Mouse (Mus musculus) hindbrain, embryonic 10.5 days (tissue): ENCODE measurements around the gene Epn2. TPM values are rescaled to one million over a fixed set of nuclear protein-coding genes. Genes with fewer than 3 reads are reported as not detected.

ENCODE experiments used
- DNase-seq: peaks from one replicate; pipeline ENCODE4 v3.0.0-alpha.2; 2017; ENCODE audit warnings: low spot score
- H3K27ac ChIP-seq: fragments of 300-500 bp; sonication (generic); 2 replicates; pipeline ENCODE4 v1.5.1; 2016; ENCODE audit warnings: mild to moderate bottlenecking, moderate library complexity
- H3K27me3 ChIP-seq: fragments of 300-500 bp; sonication (generic); 2 replicates; pipeline ENCODE4 v1.6.1; 2016; ENCODE audit warnings: mild to moderate bottlenecking; ENCODE audit not compliant: poor library complexity, insufficient read depth, severe bottlenecking
- H3K36me3 ChIP-seq: fragments of 300-500 bp; sonication (generic); 2 replicates; pipeline ENCODE4 v1.6.1; 2016; ENCODE audit warnings: mild to moderate bottlenecking, moderate library complexity
- H3K4me1 ChIP-seq: fragments of 300-500 bp; sonication (generic); replicated peaks from 2 replicates; pipeline ENCODE4 v1.6.1; 2016; ENCODE audit warnings: mild to moderate bottlenecking
- H3K4me3 ChIP-seq: fragments of 300-500 bp; sonication (generic); 2 replicates; pipeline ENCODE4 v1.5.1; 2016; ENCODE audit warnings: mild to moderate bottlenecking, moderate library complexity
- H3K9me3 ChIP-seq: fragments of 300-500 bp; sonication (generic); 2 replicates; pipeline ENCODE4 v1.6.1; 2016; ENCODE audit warnings: mild to moderate bottlenecking, moderate library complexity
- WGBS: fragments of 180-500 bp; shearing (Covaris S2); methylation state at CpG from one replicate; pipeline ENCODE4 v1.1.7; 2016; 5-methylcytosine and 5-hydroxymethylcytosine counted together
- polyA plus RNA-seq: library from polyadenylated mRNA; unstranded; fragments of >200 nt; fragmentation: Nextera tagmentation; extraction: Ambion mirVana; gene quantifications from 2 replicates; pipeline ENCODE4 v1.2.1, GENCODE M21; 2016

Gene Epn2
- polyA plus RNA-seq, 1 experiment from 2014 or later, result 25.7 TPM

GRCm38 (mm10) chr11:61615686-61616522 lies 36.4 kb upstream of the Epn2 start:
- H3K36me3 ChIP-seq, result no peaks in the 10 kb centered on the region
- WGBS, result 15% methylated on average over 20 of the region's 22 CpGs
- peak overlapping the region; percentile 37 for H3K4me3 ChIP-seq
- H3K9me3 ChIP-seq, result no peaks in the 10 kb centered on the region
- peak overlapping the region; percentile 78 for H3K27ac ChIP-seq
- peak; percentile 37 for DNase-seq
- peaks cover 22% of the 10 kb centered on the region for H3K27me3 ChIP-seq
- peaks cover 37% of the 10 kb centered on the region for H3K4me1 ChIP-seq

- Histone ChIP-seq H3K4me3 (no peak overlapping the region), H3K4me1 (peaks cover 24% of the 10 kb centered on the region), H3K27ac (no peak overlapping the region), H3K36me3 (no peaks in the 10 kb centered on the region), H3K27me3 (peaks cover 22% of the 10 kb centered on the region), H3K9me3 (no peaks in the 10 kb centered on the region)
- WGBS, result 77% methylated on average over 5 of the region's 5 CpGs
- DNase-seq, result no peak
These were observed 34.9 kb upstream of the Epn2 start for GRCm38 (mm10) chr11:61614401-61614800.

DNA sequence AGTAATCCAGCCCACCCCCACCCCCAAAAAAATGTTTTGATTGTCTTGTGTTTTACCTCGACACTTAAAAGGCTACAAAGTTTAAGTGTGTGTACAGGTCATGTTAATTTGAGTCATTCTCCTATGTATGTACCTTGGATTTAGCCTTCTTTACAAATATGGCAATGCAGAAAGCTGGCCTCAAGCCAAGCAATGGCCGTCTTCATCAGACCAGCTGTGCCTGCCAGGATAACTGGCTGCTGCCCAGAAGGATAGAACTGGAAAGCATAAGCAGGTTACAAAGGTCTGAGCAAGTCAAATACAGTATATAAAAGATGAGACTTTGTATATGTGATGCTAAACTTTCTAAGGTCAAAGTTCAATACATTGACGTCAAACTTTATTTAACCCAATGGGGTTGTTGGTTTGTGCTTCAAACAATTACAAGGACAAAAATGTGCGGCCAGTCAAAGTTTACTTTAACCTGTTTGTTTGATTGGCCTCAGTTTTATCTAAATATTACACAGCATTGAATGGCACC lies 32.7 kb upstream of the Epn2 start:
- DNase-seq, result no peak
- no peak overlapping the region for H3K4me3 ChIP-seq
- H3K36me3 ChIP-seq, result no peaks in the 10 kb centered on the region
- H3K27ac ChIP-seq, result no peak overlapping the region
- no peaks in the 10 kb centered on the region; the same call in 1 of the 2 replicates for H3K9me3 ChIP-seq
- H3K27me3 ChIP-seq, result peaks cover 10% of the 10 kb centered on the region
- WGBS, result 89% methylated on average over 4 of the region's 4 CpGs
- peaks cover 18% of the 10 kb centered on the region for H3K4me1 ChIP-seq

DNA sequence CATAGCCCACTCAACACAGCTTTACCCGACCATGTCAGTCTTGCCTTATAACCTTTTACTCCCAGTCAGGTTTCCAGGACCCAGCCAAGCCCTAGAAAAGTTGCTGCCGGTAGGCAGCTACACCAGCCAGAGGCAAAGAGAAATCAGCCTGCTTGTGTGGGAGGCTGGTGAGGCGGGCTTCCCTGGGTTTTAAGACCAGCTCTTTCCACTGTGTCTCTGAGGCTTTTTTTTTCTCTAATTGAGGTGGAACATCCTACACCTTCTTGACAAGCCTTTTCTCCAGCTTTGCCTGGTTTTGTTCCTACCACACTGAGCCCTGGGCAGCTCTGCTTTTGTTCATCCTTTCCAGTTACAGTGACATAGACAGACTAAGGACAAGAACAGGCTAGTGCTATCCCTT lies 31.7 kb upstream of the Epn2 start:
- 84% methylated on average over 3 of the region's 3 CpGs for WGBS
- H3K27me3 ChIP-seq, result peaks cover 7% of the 10 kb centered on the region; the same call in 1 of the 2 replicates
- no peaks in the 10 kb centered on the region for H3K36me3 ChIP-seq
- DNase-seq, result no peak
- no peak overlapping the region for H3K27ac ChIP-seq
- peaks cover 8% of the 10 kb centered on the region for H3K4me1 ChIP-seq
- H3K9me3 ChIP-seq, result peaks cover 3% of the 10 kb centered on the region; the same call in 1 of the 2 replicates
- H3K4me3 ChIP-seq, result no peak overlapping the region

GRCm38 (mm10) chr11:61608072-61608471 lies 28.6 kb upstream of the Epn2 start:
- no peak overlapping the region for H3K27ac ChIP-seq
- peaks cover 3% of the 10 kb centered on the region; the same call in 1 of the 2 replicates for H3K9me3 ChIP-seq
- no peak overlapping the region for H3K4me3 ChIP-seq
- H3K27me3 ChIP-seq, result no peaks in the 10 kb centered on the region
- WGBS, result 81% methylated on average over 4 of the region's 4 CpGs
- H3K36me3 ChIP-seq, result no peaks in the 10 kb centered on the region
- no peak for DNase-seq
- H3K4me1 ChIP-seq, result no peaks in the 10 kb centered on the region

GRCm38 (mm10) chr11:61602705-61603104 lies 23.2 kb upstream of the Epn2 start:
- no peak overlapping the region; the same call in 1 of the 2 replicates for H3K27ac ChIP-seq
- 0 out of 2 replicates have a peak, but pooled peaks cover 2% of the 10 kb centered on the region for H3K4me1 ChIP-seq
- H3K4me3 ChIP-seq, result no peak overlapping the region
- H3K27me3 ChIP-seq, result no peaks in the 10 kb centered on the region
- 90% methylated on average over 7 of the region's 7 CpGs for whole genome bisulfite sequencing
- H3K36me3 ChIP-seq, result no peaks in the 10 kb centered on the region
- no peak for DNase-seq
- peaks cover 3% of the 10 kb centered on the region; the same call in 1 of the 2 replicates for H3K9me3 ChIP-seq

GRCm38 (mm10) chr11:61601465-61601864 lies 22.0 kb upstream of the Epn2 start:
- Histone ChIP-seq H3K9me3 (no peaks in the 10 kb centered on the region), H3K36me3 (no peaks in the 10 kb centered on the region), H3K27ac (no peak overlapping the region), H3K27me3 (no peaks in the 10 kb centered on the region), H3K4me1 (0 out of 2 replicates have a peak, but pooled peaks cover 2% of the 10 kb centered on the region), H3K4me3 (no peak overlapping the region)
- 60% methylated on average over 3 of the region's 3 CpGs for WGBS
- DNase-seq, result no peak

- Histone ChIP-seq H3K4me1 (0 out of 2 replicates have a peak, but pooled peaks cover 2% of the 10 kb centered on the region), H3K9me3 (0 out of 2 replicates have a peak, but pooled peaks cover under 1% of the 10 kb centered on the region), H3K27ac (no peak overlapping the region), H3K36me3 (no peaks in the 10 kb centered on the region), H3K27me3 (no peaks in the 10 kb centered on the region), H3K4me3 (no peak overlapping the region)
- 58% methylated on average over 6 of the region's 6 CpGs for WGBS
- no peak for DNase-seq
These were observed 18.9 kb upstream of the Epn2 start for GRCm38 (mm10) chr11:61598367-61598766.

DNA sequence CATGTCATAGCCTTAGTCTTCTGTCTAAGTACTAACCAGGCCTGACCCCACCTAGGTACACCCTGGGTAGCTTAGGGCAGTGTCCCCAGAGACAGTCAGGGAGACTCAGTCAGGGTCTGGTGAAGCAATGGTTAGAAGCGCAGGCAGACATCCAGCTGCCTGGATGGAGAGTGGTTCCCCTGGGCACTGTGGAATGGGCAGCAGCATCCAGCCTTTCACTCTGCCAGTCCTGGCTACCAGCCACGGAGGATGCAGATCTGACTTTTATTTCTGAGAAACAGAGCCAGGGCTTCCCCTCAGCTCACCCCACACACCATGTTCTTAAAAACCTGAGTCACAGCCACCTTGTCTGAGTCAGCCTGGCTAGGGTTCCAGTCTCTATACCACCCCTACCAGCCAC lies 18.0 kb upstream of the Epn2 start:
- no peak overlapping the region for H3K4me3 ChIP-seq
- H3K4me1 ChIP-seq, result 0 out of 2 replicates have a peak, but pooled peaks cover 2% of the 10 kb centered on the region
- H3K36me3 ChIP-seq, result no peaks in the 10 kb centered on the region
- 0 out of 2 replicates have a peak, but pooled peaks cover 2% of the 10 kb centered on the region for H3K9me3 ChIP-seq
- H3K27me3 ChIP-seq, result no peaks in the 10 kb centered on the region
- no peak for DNase-seq
- 85% methylated on average over 2 of the region's 2 CpGs for WGBS
- H3K27ac ChIP-seq, result no peak overlapping the region

DNA sequence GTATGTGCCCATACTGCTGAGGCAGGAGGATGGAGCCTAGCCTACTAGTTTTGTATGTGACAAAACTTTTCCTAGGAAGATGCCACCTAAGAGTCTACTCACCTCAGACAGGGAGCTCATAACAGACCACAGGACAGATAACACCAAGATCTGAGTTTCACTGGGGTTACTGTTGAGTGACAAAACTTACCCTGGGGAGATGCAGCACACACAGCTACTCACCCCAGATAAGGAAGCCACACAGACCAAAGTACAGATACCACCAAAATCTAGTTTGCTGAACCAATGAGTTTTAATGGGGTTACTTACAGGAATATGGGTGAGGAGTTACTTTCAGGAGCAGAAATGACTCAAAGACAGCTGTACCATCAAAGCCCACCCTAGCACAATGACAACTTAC lies 13.6 kb upstream of the Epn2 start:
- no peak overlapping the region for H3K4me3 ChIP-seq
- H3K9me3 ChIP-seq, result 0 out of 2 replicates have a peak, but pooled peaks cover 2% of the 10 kb centered on the region
- no peak overlapping the region for H3K27ac ChIP-seq
- H3K4me1 ChIP-seq, result 0 out of 2 replicates have a peak, but pooled peaks cover 7% of the 10 kb centered on the region
- no peak for DNase-seq
- H3K36me3 ChIP-seq, result no peaks in the 10 kb centered on the region
- H3K27me3 ChIP-seq, result no peaks in the 10 kb centered on the region

DNA sequence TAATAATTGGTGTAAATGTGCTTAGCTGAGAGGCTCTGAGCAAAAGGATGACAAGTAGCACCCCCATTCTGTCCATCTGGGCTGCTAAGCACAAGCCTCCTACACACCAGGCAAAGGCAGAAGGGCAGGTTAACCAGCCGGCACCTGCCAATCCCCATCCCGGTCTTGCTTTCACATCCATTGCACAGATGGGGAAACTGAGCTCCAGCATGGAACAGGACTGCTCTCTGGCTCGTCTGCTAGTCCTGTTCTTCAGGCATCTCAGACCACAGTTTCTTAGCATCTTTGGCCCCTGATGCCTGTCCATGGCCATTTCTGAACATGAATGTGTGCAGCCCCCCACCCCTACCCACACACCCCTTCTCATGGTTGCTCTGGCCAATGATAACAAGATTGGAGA lies 12.6 kb upstream of the Epn2 start:
- no peak for DNase-seq
- no peak overlapping the region for H3K27ac ChIP-seq
- H3K4me1 ChIP-seq, result 0 out of 2 replicates have a peak, but pooled peaks cover 7% of the 10 kb centered on the region
- 87% methylated on average over 3 of the region's 3 CpGs for WGBS
- H3K27me3 ChIP-seq, result no peaks in the 10 kb centered on the region
- 0 out of 2 replicates have a peak, but pooled peaks cover 2% of the 10 kb centered on the region for H3K9me3 ChIP-seq
- H3K4me3 ChIP-seq, result no peak overlapping the region
- no peaks in the 10 kb centered on the region for H3K36me3 ChIP-seq

GRCm38 (mm10) chr11:61590516-61591213 lies 11.2 kb upstream of the Epn2 start:
- no peak overlapping the region for H3K27ac ChIP-seq
- no peaks in the 10 kb centered on the region for H3K36me3 ChIP-seq
- 52% methylated on average over 7 of the region's 7 CpGs for WGBS
- H3K9me3 ChIP-seq, result 0 out of 2 replicates have a peak, but pooled peaks cover 2% of the 10 kb centered on the region
- H3K4me3 ChIP-seq, result no peak overlapping the region
- no peak for DNase-seq
- 0 out of 2 replicates have a peak, but pooled peaks cover 7% of the 10 kb centered on the region for H3K4me1 ChIP-seq
- no peaks in the 10 kb centered on the region for H3K27me3 ChIP-seq
